Mouse (Mus musculus) heart, adult 18-20 months (tissue): ENCODE data around the gene Agbl4. TPM values are rescaled to one million over a fixed set of nuclear protein-coding genes. Genes with fewer than 3 reads are reported as not detected.
A peak's percentile ranks its signal among the peaks of the same experiment; 100 is the strongest.

Experiments
- DNase-seq, 2 experiments: peaks; one replicate each; pipeline ENCODE4 v3.0.0; 2021 to 2022; ENCODE audit warnings: mixed read lengths in 1 of 2
- total RNA-seq, 2 experiments: library from RNA; stranded (reverse); gene quantifications; 2 replicates each; pipeline ENCODE4 v1.2.3; 2021

Gene Agbl4
- total RNA-seq, 2 experiments from 2014 or later = 0.26 to 0.67 TPM

- no peak for DNase-seq
These were observed 1002.3 kb downstream of the Agbl4 start for GRCm38 (mm10) chr4:111399784-111400183.

DNA sequence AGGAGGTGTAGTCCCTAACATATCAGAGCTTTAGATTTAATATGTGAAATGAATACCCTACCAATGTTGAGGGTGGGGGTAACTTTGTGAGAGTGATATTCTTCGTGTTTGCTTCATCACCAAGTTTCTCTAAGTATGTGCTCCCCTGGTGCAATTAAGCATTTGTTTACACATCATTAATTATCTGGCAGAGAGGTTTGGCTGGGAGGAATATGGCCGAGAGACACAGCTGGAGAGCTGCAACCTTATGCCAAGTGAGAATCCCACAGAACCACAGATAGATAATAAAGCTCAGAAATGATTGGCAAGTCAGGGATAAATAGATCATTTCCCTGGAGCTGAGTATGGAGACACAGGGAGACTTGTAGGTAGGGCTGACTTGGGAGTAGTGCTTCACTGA lies 1003.2 kb downstream of the Agbl4 start:
- DNase-seq = no peak

- no peak for DNase-seq
These were observed 1005.8 kb downstream of the Agbl4 start for GRCm38 (mm10) chr4:111403243-111403642.

- DNase-seq = no peak
These were observed 1013.3 kb downstream of the Agbl4 start for GRCm38 (mm10) chr4:111410731-111411130.

- DNase-seq = peak; percentile 42 to 50
These were observed 1016.9 kb downstream of the Agbl4 start for GRCm38 (mm10) chr4:111414399-111414798.

DNA sequence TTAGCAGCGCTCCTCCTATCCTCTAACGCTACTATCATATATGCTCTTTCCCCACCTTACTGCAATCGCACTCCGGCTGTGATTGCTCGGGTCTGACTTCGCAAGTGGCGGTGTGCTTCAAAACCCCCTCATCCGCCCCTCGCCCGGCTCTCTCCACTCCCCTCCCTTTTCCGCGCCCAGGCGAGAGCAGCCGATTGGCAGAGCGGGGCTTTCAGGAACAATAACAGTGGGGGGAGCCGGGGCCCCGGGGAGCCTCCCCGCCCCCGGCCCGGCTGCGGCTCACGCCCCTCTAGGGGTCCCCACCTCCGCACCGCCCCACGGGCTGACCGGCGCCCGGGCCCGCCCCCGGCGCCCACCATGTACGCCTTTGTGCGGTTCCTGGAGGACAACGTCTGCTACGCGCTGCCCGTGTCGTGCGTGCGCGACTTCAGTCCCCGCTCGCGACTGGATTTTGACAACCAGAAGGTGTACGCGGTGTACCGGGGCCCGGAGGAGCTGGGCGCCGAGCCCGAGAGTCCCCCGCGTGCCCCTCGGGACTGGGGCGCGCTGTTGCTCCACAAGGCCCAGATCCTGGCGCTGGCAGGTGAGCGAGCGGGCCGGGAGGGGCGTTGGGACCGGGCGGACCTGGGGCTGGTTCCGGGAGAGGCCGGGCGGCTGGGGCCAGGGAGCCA lies 1017.5 kb downstream of the Agbl4 start, which contains the start of gene Bend5:
TSS of gene Bend5 (plus strand) at position 189 of the 671 bp plus-strand sequence.
- DNase-seq = peak; percentile 72 to 74

- DNase-seq = no peak
These were observed 1018.7 kb downstream of the Agbl4 start for GRCm38 (mm10) chr4:111416126-111416525.

- DNase-seq = no peak
These were observed 1019.1 kb downstream of the Agbl4 start for GRCm38 (mm10) chr4:111416551-111416950.

- no peak for DNase-seq
These were observed 1020.3 kb downstream of the Agbl4 start for GRCm38 (mm10) chr4:111417716-111418115.

DNA sequence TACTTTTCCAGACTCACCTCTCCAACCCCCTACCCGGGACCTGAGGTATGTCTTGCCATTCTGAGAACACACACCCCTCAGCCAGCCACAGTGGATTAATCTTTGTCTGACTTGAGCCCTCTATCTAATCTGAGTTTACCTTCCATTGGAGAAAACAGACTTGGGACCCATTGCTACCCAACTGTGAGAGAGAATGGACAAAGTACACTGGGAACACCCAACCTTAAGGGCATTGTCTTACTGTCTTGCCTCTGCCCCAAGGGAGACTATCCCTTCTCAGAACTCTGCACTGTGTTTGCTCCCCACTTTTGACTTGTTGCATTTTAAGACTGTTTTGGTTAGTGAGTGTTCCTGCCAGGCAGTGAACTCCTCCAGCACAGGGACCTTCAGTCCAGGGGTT lies 1022.0 kb downstream of the Agbl4 start:
- no peak for DNase-seq

DNA sequence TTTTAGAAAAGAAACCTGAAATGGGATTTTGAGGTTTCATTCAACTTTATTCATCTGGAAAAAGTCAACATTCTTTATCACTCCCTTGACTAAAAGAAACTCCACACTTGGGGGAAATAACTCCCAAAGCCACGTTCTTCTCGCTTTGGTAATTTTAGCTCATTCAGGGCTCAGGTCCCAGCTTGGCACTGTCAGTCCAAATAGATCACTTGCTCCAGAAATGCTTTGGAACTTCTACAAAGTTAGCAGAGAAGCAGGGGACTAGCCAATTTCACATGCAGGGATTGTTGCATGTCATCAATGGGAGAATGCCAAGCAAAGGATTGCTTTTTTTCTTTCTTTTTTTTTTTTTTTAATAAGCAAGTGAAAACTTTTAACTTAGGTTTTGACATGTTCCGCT lies 1022.6 kb downstream of the Agbl4 start:
- DNase-seq = peak; percentile 54 to 72

- no peak for DNase-seq
These were observed 1023.5 kb downstream of the Agbl4 start for GRCm38 (mm10) chr4:111420955-111421354.

DNA sequence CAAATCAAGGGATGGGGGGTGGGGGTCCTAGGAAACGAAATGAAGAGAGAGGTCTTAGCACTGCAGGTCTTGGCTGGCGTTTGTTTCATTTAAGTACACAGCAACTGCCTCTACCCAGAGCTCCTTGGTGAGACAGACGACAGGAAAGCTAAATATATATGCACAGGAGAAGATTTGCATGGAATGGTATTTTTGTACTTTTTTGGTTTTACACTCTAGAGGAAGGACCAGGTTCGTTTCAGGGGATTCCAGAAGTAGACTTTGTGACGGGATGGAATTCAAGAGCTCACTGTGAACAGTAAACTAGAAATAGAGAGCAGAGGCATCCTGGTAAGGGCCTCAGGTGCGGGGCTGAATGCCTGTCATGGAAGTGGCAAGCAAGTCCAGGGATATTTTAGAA lies 1024.3 kb downstream of the Agbl4 start:
- no peak for DNase-seq

GRCm38 (mm10) chr4:111424371-111424950 lies 1027.0 kb downstream of the Agbl4 start:
- no peak for DNase-seq

- DNase-seq = peak in 1 of 2 experiments; percentile 21
These were observed 1027.7 kb downstream of the Agbl4 start for GRCm38 (mm10) chr4:111425170-111425569.

- DNase-seq = peak; percentile 59 to 77
These were observed 1033.7 kb downstream of the Agbl4 start for GRCm38 (mm10) chr4:111431186-111431585.

DNA sequence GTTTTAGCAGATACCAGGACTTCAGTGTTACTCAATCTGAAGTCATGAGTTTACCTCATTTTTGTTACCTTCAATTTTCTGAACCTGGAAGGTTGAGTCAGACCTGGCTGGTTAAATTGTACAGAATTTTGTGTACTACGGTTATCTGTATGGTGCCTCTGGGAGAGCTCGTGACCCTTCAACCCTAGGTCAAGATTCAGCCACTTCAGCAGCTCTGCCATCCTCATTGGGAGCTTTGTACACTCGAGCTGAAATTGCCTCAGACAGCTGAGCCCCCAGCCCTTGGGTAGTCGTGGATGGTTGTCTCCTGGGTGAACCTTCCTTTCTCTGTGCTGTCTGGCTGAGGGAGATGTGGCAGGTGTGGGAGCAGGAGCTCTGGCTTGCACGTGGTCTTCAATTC lies 1034.6 kb downstream of the Agbl4 start:
- no peak for DNase-seq

- DNase-seq = no peak
These were observed 1035.0 kb downstream of the Agbl4 start for GRCm38 (mm10) chr4:111432417-111432816.

GRCm38 (mm10) chr4:111441709-111442108 lies 1044.2 kb downstream of the Agbl4 start:
- no peak for DNase-seq

DNA sequence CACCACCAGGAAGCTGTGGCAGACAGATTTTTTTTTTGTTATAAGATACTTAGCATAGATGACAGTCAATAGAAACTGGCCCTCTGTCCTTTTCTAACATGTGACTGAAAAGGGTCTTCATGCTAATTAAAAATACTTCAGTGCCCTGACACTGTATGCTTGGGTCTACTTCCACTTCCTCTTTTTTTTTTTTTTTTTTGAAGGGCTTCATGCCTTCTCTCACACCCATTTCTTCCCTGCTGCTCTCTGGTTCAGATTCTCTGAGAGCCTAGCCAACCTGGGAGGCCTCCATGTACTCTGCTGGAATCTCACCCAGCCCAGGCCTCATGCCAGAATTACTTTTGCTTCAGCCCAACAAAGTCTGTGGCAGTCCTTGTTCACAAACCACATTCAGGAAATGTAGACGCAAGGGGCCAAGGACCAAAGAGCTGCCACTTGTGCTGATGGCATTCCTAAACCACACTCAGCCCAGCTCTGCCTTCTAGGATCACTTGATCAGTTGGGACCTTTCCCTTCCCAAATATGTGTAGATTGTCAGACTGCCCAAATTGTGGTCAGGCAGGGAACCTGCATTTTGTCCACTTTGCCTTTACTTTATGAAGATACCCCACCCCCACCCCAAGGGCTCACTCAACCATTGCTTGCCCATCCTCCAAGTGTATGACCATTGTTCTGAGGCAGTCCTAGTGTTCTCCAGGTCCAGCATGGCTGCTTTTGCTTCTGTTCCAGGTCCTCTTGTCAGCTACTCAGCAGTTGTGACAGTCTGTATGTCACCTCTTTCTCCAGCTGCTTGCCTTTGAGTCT lies 1045.2 kb downstream of the Agbl4 start:
- peak; percentile 74 to 78 for DNase-seq

DNA sequence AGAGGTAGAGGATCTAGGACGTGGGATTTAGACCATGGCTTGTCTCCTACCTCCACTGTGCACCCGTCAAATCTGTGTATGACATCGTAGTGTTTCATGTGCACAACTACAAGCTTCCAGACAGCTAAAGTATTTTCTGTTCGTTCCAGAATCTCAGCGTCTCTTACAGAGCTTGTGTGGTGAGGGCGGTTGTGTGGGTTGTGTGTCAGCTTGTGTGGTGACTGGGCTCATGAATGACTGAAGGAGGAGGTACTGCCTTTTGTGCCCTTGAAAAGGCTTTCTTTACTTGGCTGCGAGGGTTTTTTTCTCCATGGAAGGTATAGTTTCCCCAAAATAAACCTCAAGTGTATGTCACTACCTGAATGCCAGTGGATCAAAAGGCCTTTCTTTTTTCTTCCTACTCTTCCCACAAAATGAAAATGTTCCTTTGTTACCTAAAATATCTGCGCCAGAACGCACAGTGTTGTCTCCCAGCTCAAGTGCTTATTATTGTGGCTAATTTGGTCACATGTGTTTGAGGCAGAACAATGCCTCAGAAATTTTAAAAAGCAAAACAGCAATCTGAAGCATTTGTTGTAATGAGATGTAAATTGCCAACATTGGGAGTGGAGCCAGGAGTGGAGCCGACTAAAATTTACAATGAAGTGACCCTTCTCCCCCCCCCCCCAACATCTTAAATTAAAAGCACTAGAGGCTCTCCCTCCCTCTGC lies 1046.6 kb downstream of the Agbl4 start:
- no peak for DNase-seq

DNA sequence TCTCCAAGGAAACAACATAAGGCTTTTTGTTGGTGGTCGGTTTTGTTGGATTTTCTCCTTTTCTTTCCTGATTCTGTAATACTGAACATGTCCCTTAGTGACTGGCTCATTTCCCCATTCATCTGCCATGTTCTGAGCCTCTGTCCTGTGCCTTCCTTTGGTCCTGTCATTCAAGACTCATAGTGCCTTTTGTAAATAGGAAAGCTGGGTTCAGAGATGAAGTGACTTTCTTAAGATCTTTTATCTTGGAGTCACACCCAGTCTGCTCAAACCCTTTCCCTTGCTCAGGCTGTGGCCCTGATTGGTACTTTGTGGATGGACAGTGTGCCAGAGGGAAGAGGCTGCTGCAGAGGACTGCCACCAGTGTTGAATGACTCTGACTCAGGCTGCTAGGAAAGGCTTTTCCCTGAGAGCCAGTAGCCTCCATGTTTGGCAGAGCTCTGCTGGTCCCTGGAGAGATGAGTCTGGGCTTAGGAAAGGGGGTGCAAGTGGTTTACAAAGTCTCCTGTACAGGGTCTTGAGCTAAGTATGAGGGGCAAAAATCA lies 1047.2 kb downstream of the Agbl4 start:
- no peak for DNase-seq
